Mouse (Mus musculus): Measurements from ENCODE around the gene E2f1.
A peak's percentile ranks its signal among the peaks of the same experiment; 100 is the strongest.

E2f1 gene

GRCm38 (mm10) chr2:154591239-154591638, 21.5 kb upstream of the E2f1 start:
- Histone ChIP-seq H3K36me3 (ENCODE audit: insufficient read depth, low read length) (peaks cover 35% of the 10 kb centered on the region), H3K27me3 (ENCODE audit: insufficient read depth, low read length) (no peaks in the 10 kb centered on the region), H3K4me1 (replicated peaks; ENCODE audit: low read depth, low read length) (peaks cover 35% of the 10 kb centered on the region), H3K4me3 (replicated peaks; ENCODE audit: low read length) (no peak overlapping the region), H3K9me3 (ENCODE audit: low read length) (no peaks in the 10 kb centered on the region)
- TF ChIP-seq CTCF (conservative IDR thresholded peaks at IDR 0.05; ENCODE audit: low read length): no peak
- TF ChIP-seq POU5F1 (IDR thresholded peaks at IDR 0.05; ENCODE audit: borderline replicate concordance, low read length): no peak
- TF ChIP-seq NANOG (IDR thresholded peaks at IDR 0.05; ENCODE audit: borderline replicate concordance, low read length): no peak

- Histone ChIP-seq H3K9me3 (ENCODE audit: low read length) (no peaks in the 10 kb centered on the region), H3K4me1 (replicated peaks; ENCODE audit: low read depth, low read length) (peaks cover 45% of the 10 kb centered on the region), H3K4me3 (replicated peaks; ENCODE audit: low read length) (no peak overlapping the region), H3K36me3 (ENCODE audit: insufficient read depth, low read length) (peaks cover 15% of the 10 kb centered on the region), H3K27me3 (ENCODE audit: insufficient read depth, low read length) (no peaks in the 10 kb centered on the region)
- TF ChIP-seq CTCF (conservative IDR thresholded peaks at IDR 0.05; ENCODE audit: low read length) (no peak), POU5F1 (IDR thresholded peaks at IDR 0.05; ENCODE audit: borderline replicate concordance, low read length) (no peak), NANOG (IDR thresholded peaks at IDR 0.05; ENCODE audit: borderline replicate concordance, low read length) (no peak)
These were observed 19.4 kb upstream of the E2f1 start for GRCm38 (mm10) chr2:154589051-154589450.

- Histone ChIP-seq H3K9me3 (ENCODE audit: low read length) (no peaks in the 10 kb centered on the region), H3K4me3 (replicated peaks; ENCODE audit: low read length) (no peak overlapping the region), H3K27me3 (ENCODE audit: insufficient read depth, low read length) (no peaks in the 10 kb centered on the region), H3K36me3 (ENCODE audit: insufficient read depth, low read length) (peaks cover 6% of the 10 kb centered on the region), H3K4me1 (replicated peaks; ENCODE audit: low read depth, low read length) (peaks cover 52% of the 10 kb centered on the region)
- peak; percentile 94 for TF ChIP-seq CTCF (conservative IDR thresholded peaks at IDR 0.05; ENCODE audit: low read length)
- no peak for TF ChIP-seq NANOG (IDR thresholded peaks at IDR 0.05; ENCODE audit: borderline replicate concordance, low read length)
These were observed 16.7 kb upstream of the E2f1 start for GRCm38 (mm10) chr2:154586405-154586804.

GRCm38 (mm10) chr2:154584931-154585601, 15.4 kb upstream of the E2f1 start:
- H3K9me3 ChIP-seq (ENCODE audit: low read length): no peaks in the 10 kb centered on the region
- no peak overlapping the region for H3K4me3 ChIP-seq (replicated peaks; ENCODE audit: low read length)
- no peaks in the 10 kb centered on the region for H3K27me3 ChIP-seq (ENCODE audit: insufficient read depth, low read length)
- TF ChIP-seq CTCF (conservative IDR thresholded peaks at IDR 0.05; ENCODE audit: low read length) (no peak), POU5F1 (IDR thresholded peaks at IDR 0.05; ENCODE audit: borderline replicate concordance, low read length) (no peak), NANOG (IDR thresholded peaks at IDR 0.05; ENCODE audit: borderline replicate concordance, low read length) (no peak)
- H3K4me1 ChIP-seq (replicated peaks; ENCODE audit: low read depth, low read length): peaks cover 64% of the 10 kb centered on the region
- H3K36me3 ChIP-seq (ENCODE audit: insufficient read depth, low read length): peaks cover 6% of the 10 kb centered on the region

GRCm38 (mm10) chr2:154583906-154584872, 14.5 kb upstream of the E2f1 start:
- H3K36me3 ChIP-seq (ENCODE audit: insufficient read depth, low read length): peaks cover 6% of the 10 kb centered on the region
- no peaks in the 10 kb centered on the region for H3K27me3 ChIP-seq (ENCODE audit: insufficient read depth, low read length)
- H3K4me1 ChIP-seq (replicated peaks; ENCODE audit: low read depth, low read length): peaks cover 66% of the 10 kb centered on the region
- H3K4me3 ChIP-seq (replicated peaks; ENCODE audit: low read length): peak overlapping the region; percentile 23; the same call in 1 of the 2 replicates
- no peaks in the 10 kb centered on the region for H3K9me3 ChIP-seq (ENCODE audit: low read length)
- no peak for TF ChIP-seq NANOG (IDR thresholded peaks at IDR 0.05; ENCODE audit: borderline replicate concordance, low read length)
- TF ChIP-seq POU5F1 (IDR thresholded peaks at IDR 0.05; ENCODE audit: borderline replicate concordance, low read length): no peak
- no peak for TF ChIP-seq CTCF (conservative IDR thresholded peaks at IDR 0.05; ENCODE audit: low read length)

- H3K27me3 ChIP-seq (ENCODE audit: insufficient read depth, low read length): no peaks in the 10 kb centered on the region
- no peaks in the 10 kb centered on the region for H3K9me3 ChIP-seq (ENCODE audit: low read length)
- TF ChIP-seq POU5F1 (IDR thresholded peaks at IDR 0.05; ENCODE audit: borderline replicate concordance, low read length) (no peak), CTCF (conservative IDR thresholded peaks at IDR 0.05; ENCODE audit: low read length) (peak; percentile 69)
- H3K4me1 ChIP-seq (replicated peaks; ENCODE audit: low read depth, low read length): peaks cover 74% of the 10 kb centered on the region
- H3K4me3 ChIP-seq (replicated peaks; ENCODE audit: low read length): no peak overlapping the region
- H3K36me3 ChIP-seq (ENCODE audit: insufficient read depth, low read length): no peaks in the 10 kb centered on the region
These were observed 11.7 kb upstream of the E2f1 start for GRCm38 (mm10) chr2:154581421-154581820.

- H3K27me3 ChIP-seq (ENCODE audit: insufficient read depth, low read length): no peaks in the 10 kb centered on the region
- H3K4me3 ChIP-seq (replicated peaks; ENCODE audit: low read length): no peak overlapping the region
- no peaks in the 10 kb centered on the region for H3K36me3 ChIP-seq (ENCODE audit: insufficient read depth, low read length)
- H3K9me3 ChIP-seq (ENCODE audit: low read length): no peaks in the 10 kb centered on the region
- no peak for TF ChIP-seq CTCF (conservative IDR thresholded peaks at IDR 0.05; ENCODE audit: low read length)
- TF ChIP-seq POU5F1 (IDR thresholded peaks at IDR 0.05; ENCODE audit: borderline replicate concordance, low read length): no peak
- peaks cover 74% of the 10 kb centered on the region for H3K4me1 ChIP-seq (replicated peaks; ENCODE audit: low read depth, low read length)
These were observed 10.9 kb upstream of the E2f1 start for GRCm38 (mm10) chr2:154580586-154580985.

- TF ChIP-seq POU5F1 (IDR thresholded peaks at IDR 0.05; ENCODE audit: borderline replicate concordance, low read length): no peak
- no peak for TF ChIP-seq CTCF (conservative IDR thresholded peaks at IDR 0.05; ENCODE audit: low read length)
- no peak for TF ChIP-seq NANOG (IDR thresholded peaks at IDR 0.05; ENCODE audit: borderline replicate concordance, low read length)
- Histone ChIP-seq H3K27me3 (ENCODE audit: insufficient read depth, low read length) (no peaks in the 10 kb centered on the region), H3K4me3 (replicated peaks; ENCODE audit: low read length) (0 out of 2 replicates have a peak overlapping the region, but pooled peaks have one; percentile 43), H3K4me1 (replicated peaks; ENCODE audit: low read depth, low read length) (peaks cover 61% of the 10 kb centered on the region), H3K36me3 (ENCODE audit: insufficient read depth, low read length) (no peaks in the 10 kb centered on the region), H3K9me3 (ENCODE audit: low read length) (no peaks in the 10 kb centered on the region)
These were observed 8.0 kb upstream of the E2f1 start for GRCm38 (mm10) chr2:154577744-154578067.

Measured in E14TG2a.4 (cell line).